Mouse (Mus musculus): ENCODE results near the gene Csf2. TPM values are rescaled to one million over a fixed set of nuclear protein-coding genes. Genes with fewer than 3 reads are reported as not detected.

Csf2 gene
- polyA plus RNA-seq, 1 experiment, result not detected

GRCm38 (mm10) chr11:54223637-54224474 is 25.6 kb downstream of the Csf2 start:
- Histone ChIP-seq H3K36me3 (ENCODE audit: control insufficient read depth, insufficient read depth, low read length, poor library complexity, severe bottlenecking) (no peaks in the 10 kb centered on the region), H3K4me3 (ENCODE audit: low read depth, low read length) (no peak overlapping the region), H3K27ac (ENCODE audit: insufficient read depth, low read length) (no peak overlapping the region), H3K4me1 (ENCODE audit: control insufficient read depth, insufficient read depth, low read length) (no peaks in the 10 kb centered on the region), H3K9me3 (replicated peaks; ENCODE audit: control insufficient read depth, insufficient read depth, low read length, poor library complexity, severe bottlenecking) (no peaks in the 10 kb centered on the region), H3K9ac (ENCODE audit: low read depth, poor library complexity, severe bottlenecking) (no peak overlapping the region), H3K27me3 (ENCODE audit: control insufficient read depth, insufficient read depth, low read length, poor library complexity, severe bottlenecking) (no peaks in the 10 kb centered on the region)
- TF ChIP-seq CTCF (IDR thresholded peaks at IDR 0.05; ENCODE audit: low read depth, low read length) (no peak), EP300 (IDR thresholded peaks at IDR 0.05; ENCODE audit: insufficient read depth, low read depth, low read length) (no peak), POLR2A (IDR thresholded peaks at IDR 0.05; ENCODE audit: insufficient read depth, low read length) (no peak)

DNA sequence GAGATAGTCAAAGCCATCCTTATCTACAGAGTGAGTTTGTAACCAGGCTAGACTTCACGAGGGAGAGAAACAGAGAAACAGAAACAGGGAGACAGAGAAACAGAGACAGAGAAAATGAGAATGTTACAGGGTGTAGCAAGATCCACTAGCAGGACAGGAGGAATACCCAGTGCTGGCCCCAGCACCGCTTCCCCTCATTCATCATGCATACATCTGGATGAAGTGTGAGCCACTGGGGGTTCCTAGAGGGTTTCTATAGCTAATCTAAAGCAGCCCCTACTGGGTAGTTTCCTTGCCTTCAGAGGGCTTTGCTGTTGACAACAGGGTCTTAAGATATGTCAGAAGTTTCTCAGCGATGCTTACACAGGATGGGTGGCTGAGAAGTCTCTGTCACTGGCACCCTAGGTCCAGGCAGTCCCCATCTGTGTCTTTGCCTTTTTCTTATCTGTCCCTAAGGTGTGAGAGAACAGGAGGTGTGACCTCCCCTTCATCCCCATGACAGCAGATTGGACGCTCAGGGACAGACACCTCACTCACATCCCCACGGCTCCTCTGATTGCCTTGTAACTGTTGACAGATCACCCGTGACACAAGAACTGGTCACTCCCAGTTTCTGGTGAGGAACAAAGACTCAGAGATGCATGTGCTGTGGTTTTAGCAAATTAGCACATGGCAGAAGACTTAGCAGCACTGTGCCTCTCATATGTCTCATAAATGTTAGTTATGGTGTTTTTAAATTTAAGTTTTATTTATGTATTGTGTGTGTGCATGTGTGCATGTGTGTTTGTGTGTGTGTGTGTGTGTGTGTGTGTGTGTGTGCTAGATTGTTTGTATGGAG is 29.3 kb downstream of the Csf2 start:
- no peak for TF ChIP-seq CTCF (IDR thresholded peaks at IDR 0.05; ENCODE audit: low read depth, low read length)
- TF ChIP-seq EP300 (IDR thresholded peaks at IDR 0.05; ENCODE audit: insufficient read depth, low read depth, low read length), result no peak
- no peak for TF ChIP-seq POLR2A (IDR thresholded peaks at IDR 0.05; ENCODE audit: insufficient read depth, low read length)
- Histone ChIP-seq H3K9me3 (replicated peaks; ENCODE audit: control insufficient read depth, insufficient read depth, low read length, poor library complexity, severe bottlenecking) (no peaks in the 10 kb centered on the region), H3K27ac (ENCODE audit: insufficient read depth, low read length) (no peak overlapping the region), H3K4me1 (ENCODE audit: control insufficient read depth, insufficient read depth, low read length) (no peaks in the 10 kb centered on the region), H3K36me3 (ENCODE audit: control insufficient read depth, insufficient read depth, low read length, poor library complexity, severe bottlenecking) (no peaks in the 10 kb centered on the region), H3K4me3 (ENCODE audit: low read depth, low read length) (no peak overlapping the region), H3K9ac (ENCODE audit: low read depth, poor library complexity, severe bottlenecking) (no peak overlapping the region), H3K27me3 (ENCODE audit: control insufficient read depth, insufficient read depth, low read length, poor library complexity, severe bottlenecking) (no peaks in the 10 kb centered on the region)

GRCm38 (mm10) chr11:54219191-54219590 is 30.3 kb downstream of the Csf2 start:
- TF ChIP-seq CTCF (IDR thresholded peaks at IDR 0.05; ENCODE audit: low read depth, low read length), result no peak
- TF ChIP-seq POLR2A (IDR thresholded peaks at IDR 0.05; ENCODE audit: insufficient read depth, low read length), result no peak
- TF ChIP-seq EP300 (IDR thresholded peaks at IDR 0.05; ENCODE audit: insufficient read depth, low read depth, low read length), result no peak
- Histone ChIP-seq H3K4me3 (ENCODE audit: low read depth, low read length) (no peak overlapping the region), H3K9ac (ENCODE audit: low read depth, poor library complexity, severe bottlenecking) (no peak overlapping the region), H3K4me1 (ENCODE audit: control insufficient read depth, insufficient read depth, low read length) (no peaks in the 10 kb centered on the region), H3K27ac (ENCODE audit: insufficient read depth, low read length) (no peak overlapping the region), H3K27me3 (ENCODE audit: control insufficient read depth, insufficient read depth, low read length, poor library complexity, severe bottlenecking) (no peaks in the 10 kb centered on the region), H3K9me3 (replicated peaks; ENCODE audit: control insufficient read depth, insufficient read depth, low read length, poor library complexity, severe bottlenecking) (no peaks in the 10 kb centered on the region), H3K36me3 (ENCODE audit: control insufficient read depth, insufficient read depth, low read length, poor library complexity, severe bottlenecking) (no peaks in the 10 kb centered on the region)

- Histone ChIP-seq H3K27ac (ENCODE audit: insufficient read depth, low read length) (no peak overlapping the region), H3K9ac (ENCODE audit: low read depth, poor library complexity, severe bottlenecking) (no peak overlapping the region), H3K36me3 (ENCODE audit: control insufficient read depth, insufficient read depth, low read length, poor library complexity, severe bottlenecking) (no peaks in the 10 kb centered on the region), H3K4me1 (ENCODE audit: control insufficient read depth, insufficient read depth, low read length) (no peaks in the 10 kb centered on the region), H3K4me3 (ENCODE audit: low read depth, low read length) (no peak overlapping the region), H3K27me3 (ENCODE audit: control insufficient read depth, insufficient read depth, low read length, poor library complexity, severe bottlenecking) (no peaks in the 10 kb centered on the region), H3K9me3 (replicated peaks; ENCODE audit: control insufficient read depth, insufficient read depth, low read length, poor library complexity, severe bottlenecking) (no peaks in the 10 kb centered on the region)
- TF ChIP-seq POLR2A (IDR thresholded peaks at IDR 0.05; ENCODE audit: insufficient read depth, low read length) (no peak), EP300 (IDR thresholded peaks at IDR 0.05; ENCODE audit: insufficient read depth, low read depth, low read length) (no peak), CTCF (IDR thresholded peaks at IDR 0.05; ENCODE audit: low read depth, low read length) (no peak)
These were observed 32.1 kb downstream of the Csf2 start for GRCm38 (mm10) chr11:54217384-54217783.

DNA sequence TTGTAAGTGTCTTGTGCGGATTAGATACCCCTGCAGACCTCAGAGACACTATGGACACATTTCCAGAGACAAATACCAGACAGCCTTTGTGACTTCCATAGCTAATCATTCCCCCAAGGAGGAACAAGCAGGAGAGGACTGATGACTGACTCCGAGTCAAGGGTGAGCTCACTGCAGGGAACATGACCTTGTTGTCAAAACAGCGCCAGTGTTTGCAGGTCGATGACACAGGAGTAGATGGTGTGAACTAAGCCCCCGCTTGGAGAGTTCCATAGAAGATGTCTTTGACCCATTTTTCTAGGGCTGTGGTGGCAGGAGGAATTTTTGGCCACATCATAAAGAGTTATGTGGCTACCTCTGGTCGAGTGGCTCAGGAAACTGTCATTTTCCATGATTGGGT is 33.4 kb downstream of the Csf2 start:
- no peak overlapping the region for H3K4me3 ChIP-seq (ENCODE audit: low read depth, low read length)
- no peaks in the 10 kb centered on the region for H3K36me3 ChIP-seq (ENCODE audit: control insufficient read depth, insufficient read depth, low read length, poor library complexity, severe bottlenecking)
- no peak overlapping the region for H3K9ac ChIP-seq (ENCODE audit: low read depth, poor library complexity, severe bottlenecking)
- no peaks in the 10 kb centered on the region for H3K27me3 ChIP-seq (ENCODE audit: control insufficient read depth, insufficient read depth, low read length, poor library complexity, severe bottlenecking)
- no peak for TF ChIP-seq CTCF (IDR thresholded peaks at IDR 0.05; ENCODE audit: low read depth, low read length)
- TF ChIP-seq EP300 (IDR thresholded peaks at IDR 0.05; ENCODE audit: insufficient read depth, low read depth, low read length), result no peak
- no peak for TF ChIP-seq POLR2A (IDR thresholded peaks at IDR 0.05; ENCODE audit: insufficient read depth, low read length)
- H3K27ac ChIP-seq (ENCODE audit: insufficient read depth, low read length), result no peak overlapping the region
- no peaks in the 10 kb centered on the region for H3K9me3 ChIP-seq (replicated peaks; ENCODE audit: control insufficient read depth, insufficient read depth, low read length, poor library complexity, severe bottlenecking)
- no peaks in the 10 kb centered on the region for H3K4me1 ChIP-seq (ENCODE audit: control insufficient read depth, insufficient read depth, low read length)
